Mouse (Mus musculus): ENCODE results near the gene Ciart. TPM values are rescaled to one million over a fixed set of nuclear protein-coding genes. Genes with fewer than 3 reads are reported as not detected.
A peak's percentile ranks its signal among the peaks of the same experiment; 100 is the strongest.
"Not testable (repeated sequence)": the region's sequence is repeated elsewhere in the genome, so short reads cannot be mapped to it uniquely, and the experiment has no call there.

Ciart gene
- polyA plus RNA-seq, 1 experiment: 4.4 TPM

GRCm38 (mm10) chr3:95928261-95928657, 46.2 kb upstream of the Ciart start:
- TF ChIP-seq MYOD1 (IDR thresholded peaks at IDR 0.05; ENCODE audit: control insufficient read depth, insufficient read length, low read depth) (no peak), MYOG (IDR thresholded peaks at IDR 0.05; ENCODE audit: control insufficient read depth, extremely low read depth, insufficient read length) (no peak), CEBPB (IDR thresholded peaks at IDR 0.05; ENCODE audit: low read depth) (no peak), FOSL1 (IDR thresholded peaks at IDR 0.05; ENCODE audit: insufficient read depth, low read length, poor library complexity, severe bottlenecking) (no peak), MAX (IDR thresholded peaks at IDR 0.05) (no peak), USF1 (IDR thresholded peaks at IDR 0.05; ENCODE audit: low read depth) (no peak), CTCF (IDR thresholded peaks at IDR 0.05; ENCODE audit: control insufficient read depth, insufficient read depth, insufficient read length) (no peak)
- H3K4me3 ChIP-seq (ENCODE audit: insufficient read depth, poor library complexity, severe bottlenecking): peak overlapping the region; percentile 26
- H3K27me3 ChIP-seq (ENCODE audit: control insufficient read depth, insufficient read depth, insufficient read length): no peaks in the 10 kb centered on the region
- peaks cover 42% of the 10 kb centered on the region for H3K79me2 ChIP-seq (ENCODE audit: control insufficient read depth, insufficient read depth)
- peaks cover 37% of the 10 kb centered on the region for H3K79me3 ChIP-seq (ENCODE audit: low read depth)
- H3K36me3 ChIP-seq (ENCODE audit: control insufficient read depth, insufficient read depth): peaks cover 5% of the 10 kb centered on the region
- H3ac ChIP-seq (ENCODE audit: control insufficient read depth, insufficient read length, low read depth): peak overlapping the region; percentile 73

GRCm38 (mm10) chr3:95925087-95925486, 43.0 kb upstream of the Ciart start:
- no peak overlapping the region for H3K4me3 ChIP-seq (ENCODE audit: insufficient read depth, poor library complexity, severe bottlenecking)
- H3K79me3 ChIP-seq (ENCODE audit: low read depth): peaks cover 8% of the 10 kb centered on the region
- H3K36me3 ChIP-seq (ENCODE audit: control insufficient read depth, insufficient read depth): no peaks in the 10 kb centered on the region
- H3K27me3 ChIP-seq (ENCODE audit: control insufficient read depth, insufficient read depth, insufficient read length): no peaks in the 10 kb centered on the region
- H3ac ChIP-seq (ENCODE audit: control insufficient read depth, insufficient read length, low read depth): no peak overlapping the region
- TF ChIP-seq CEBPB (IDR thresholded peaks at IDR 0.05; ENCODE audit: low read depth) (no peak), MYOD1 (IDR thresholded peaks at IDR 0.05; ENCODE audit: control insufficient read depth, insufficient read length, low read depth) (no peak), MAX (IDR thresholded peaks at IDR 0.05) (no peak), MYOG (IDR thresholded peaks at IDR 0.05; ENCODE audit: control insufficient read depth, extremely low read depth, insufficient read length) (no peak), CTCF (IDR thresholded peaks at IDR 0.05; ENCODE audit: control insufficient read depth, insufficient read depth, insufficient read length) (no peak), FOSL1 (IDR thresholded peaks at IDR 0.05; ENCODE audit: insufficient read depth, low read length, poor library complexity, severe bottlenecking) (no peak), USF1 (IDR thresholded peaks at IDR 0.05; ENCODE audit: low read depth) (no peak)
- peaks cover 10% of the 10 kb centered on the region for H3K79me2 ChIP-seq (ENCODE audit: control insufficient read depth, insufficient read depth)

GRCm38 (mm10) chr3:95924185-95924584, 42.1 kb upstream of the Ciart start:
- Histone ChIP-seq H3ac (ENCODE audit: control insufficient read depth, insufficient read length, low read depth) (no peak overlapping the region), H3K4me3 (ENCODE audit: insufficient read depth, poor library complexity, severe bottlenecking) (no peak overlapping the region), H3K27me3 (ENCODE audit: control insufficient read depth, insufficient read depth, insufficient read length) (no peaks in the 10 kb centered on the region), H3K79me2 (ENCODE audit: control insufficient read depth, insufficient read depth) (peaks cover under 1% of the 10 kb centered on the region), H3K79me3 (ENCODE audit: low read depth) (peaks cover under 1% of the 10 kb centered on the region), H3K36me3 (ENCODE audit: control insufficient read depth, insufficient read depth) (no peaks in the 10 kb centered on the region)
- no peak for TF ChIP-seq CTCF (IDR thresholded peaks at IDR 0.05; ENCODE audit: control insufficient read depth, insufficient read depth, insufficient read length)
- TF ChIP-seq FOSL1 (IDR thresholded peaks at IDR 0.05; ENCODE audit: insufficient read depth, low read length, poor library complexity, severe bottlenecking): no peak
- no peak for TF ChIP-seq MYOD1 (IDR thresholded peaks at IDR 0.05; ENCODE audit: control insufficient read depth, insufficient read length, low read depth)
- TF ChIP-seq CEBPB (IDR thresholded peaks at IDR 0.05; ENCODE audit: low read depth): no peak
- TF ChIP-seq MAX (IDR thresholded peaks at IDR 0.05): no peak
- no peak for TF ChIP-seq USF1 (IDR thresholded peaks at IDR 0.05; ENCODE audit: low read depth)
- TF ChIP-seq MYOG (IDR thresholded peaks at IDR 0.05; ENCODE audit: control insufficient read depth, extremely low read depth, insufficient read length): no peak

- H3K79me2 ChIP-seq (ENCODE audit: control insufficient read depth, insufficient read depth); H3K27me3 ChIP-seq (ENCODE audit: control insufficient read depth, insufficient read depth, insufficient read length); H3K79me3 ChIP-seq (ENCODE audit: low read depth); H3K4me3 ChIP-seq (ENCODE audit: insufficient read depth, poor library complexity, severe bottlenecking); H3ac ChIP-seq (ENCODE audit: control insufficient read depth, insufficient read length, low read depth); H3K36me3 ChIP-seq (ENCODE audit: control insufficient read depth, insufficient read depth): not testable (repeated sequence)
Observed at GRCm38 (mm10) chr3:95923429-95923828, 41.4 kb upstream of the Ciart start.

GRCm38 (mm10) chr3:95920532-95920931, 38.5 kb upstream of the Ciart start:
- not testable (repeated sequence) for H3K79me2 ChIP-seq (ENCODE audit: control insufficient read depth, insufficient read depth); H3K79me3 ChIP-seq (ENCODE audit: low read depth); H3K36me3 ChIP-seq (ENCODE audit: control insufficient read depth, insufficient read depth); H3ac ChIP-seq (ENCODE audit: control insufficient read depth, insufficient read length, low read depth); H3K4me3 ChIP-seq (ENCODE audit: insufficient read depth, poor library complexity, severe bottlenecking); H3K27me3 ChIP-seq (ENCODE audit: control insufficient read depth, insufficient read depth, insufficient read length)

- Histone ChIP-seq H3K36me3 (ENCODE audit: control insufficient read depth, insufficient read depth) (no peaks in the 10 kb centered on the region), H3K4me3 (ENCODE audit: insufficient read depth, poor library complexity, severe bottlenecking) (no peak overlapping the region), H3K79me2 (ENCODE audit: control insufficient read depth, insufficient read depth) (no peaks in the 10 kb centered on the region), H3K79me3 (ENCODE audit: low read depth) (no peaks in the 10 kb centered on the region), H3ac (ENCODE audit: control insufficient read depth, insufficient read length, low read depth) (no peak overlapping the region), H3K27me3 (ENCODE audit: control insufficient read depth, insufficient read depth, insufficient read length) (no peaks in the 10 kb centered on the region)
- TF ChIP-seq CEBPB (IDR thresholded peaks at IDR 0.05; ENCODE audit: low read depth) (no peak), USF1 (IDR thresholded peaks at IDR 0.05; ENCODE audit: low read depth) (no peak), CTCF (IDR thresholded peaks at IDR 0.05; ENCODE audit: control insufficient read depth, insufficient read depth, insufficient read length) (no peak), FOSL1 (IDR thresholded peaks at IDR 0.05; ENCODE audit: insufficient read depth, low read length, poor library complexity, severe bottlenecking) (no peak), MYOD1 (IDR thresholded peaks at IDR 0.05; ENCODE audit: control insufficient read depth, insufficient read length, low read depth) (no peak), MAX (IDR thresholded peaks at IDR 0.05) (no peak), MYOG (IDR thresholded peaks at IDR 0.05; ENCODE audit: control insufficient read depth, extremely low read depth, insufficient read length) (no peak)
Observed at GRCm38 (mm10) chr3:95916760-95917159, 34.7 kb upstream of the Ciart start.
